9 mouse cellular contexts compared by ENCODE assay signal in the genomic region with DNA sequence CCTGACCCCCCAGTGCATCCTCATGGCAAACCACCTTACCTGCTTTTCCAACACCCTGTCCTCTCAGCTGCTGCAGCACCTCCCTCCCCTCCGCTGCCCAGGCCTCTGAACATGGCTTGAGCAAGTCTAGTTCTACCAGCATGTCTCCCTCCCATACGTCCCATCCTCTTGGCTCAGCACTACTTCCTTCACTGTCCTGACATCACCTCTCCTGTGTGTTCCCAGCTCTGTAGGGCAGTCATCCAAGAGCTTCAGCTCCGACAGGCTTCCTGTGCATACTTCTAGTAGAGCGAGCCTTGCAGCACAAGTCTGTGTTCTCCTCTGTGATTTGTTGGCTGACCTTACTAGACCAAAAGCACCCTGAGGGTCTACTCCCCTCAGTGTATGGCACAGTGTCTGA. TPM values are rescaled to one million over a fixed set of nuclear protein-coding genes. Genes with fewer than 3 reads are reported as not detected.
A peak's percentile ranks its signal among the peaks of the same experiment; 100 is the strongest.
DNase-seq lines count a peak whose midpoint lies in the region; ATAC-seq and TF ChIP-seq lines count a peak whose summit lies in the region.
"Had no signal": no experiment of that assay in that cellular context is flagged by ENCODE, and none has a peak within 500 bp of the region (broad histone marks: within the 10 kb centered on the region; RNA-seq: fewer than 3 reads in every experiment).

No protein-coding gene starts in this region.

- H3K36me3 ChIP-seq in lung, embryonic 15.5 days = peaks cover 28% of the 10 kb centered on the region; the same call in 1 of the 2 replicates
- H3K36me3 ChIP-seq in midbrain, embryonic 10.5 days = peaks cover 96% of the 10 kb centered on the region
- H3K36me3 ChIP-seq in forebrain, embryonic 14.5 days (ENCODE audit: control insufficient read depth, insufficient read depth, low read length) = peaks cover 78% of the 10 kb centered on the region
- H3K36me3 ChIP-seq in liver, embryonic 12.5 days = peaks cover 18% of the 10 kb centered on the region

- peak; percentile 91 for ATAC-seq in frontal cortex, adult (ENCODE audit: low TSS enrichment)
- no peak for ATAC-seq in lung, embryonic 15.5 days (ENCODE audit: borderline replicate concordance, extremely low read depth, low FRiP score, low TSS enrichment)
- ATAC-seq in forebrain, embryonic 14.5 days = no peak
- no peak for ATAC-seq in liver, embryonic 12.5 days

- no peaks in the 10 kb centered on the region for H3K27me3 ChIP-seq in cerebellum, adult 2 months (ENCODE audit: control insufficient read depth, insufficient read depth, low read length)
- H3K27me3 ChIP-seq in lung, embryonic 15.5 days = no peaks in the 10 kb centered on the region
- no peaks in the 10 kb centered on the region for H3K27me3 ChIP-seq in midbrain, embryonic 10.5 days (ENCODE audit: low read depth, poor library complexity, severe bottlenecking)
- H3K27me3 ChIP-seq in forebrain, embryonic 14.5 days (replicated peaks; ENCODE audit: control insufficient read depth, insufficient read depth, low read length) = no peaks in the 10 kb centered on the region
- no peaks in the 10 kb centered on the region for H3K27me3 ChIP-seq in liver, embryonic 12.5 days (replicated peaks)
- H3K27me3 ChIP-seq: CH12.LX had no signal

- H3K4me1 ChIP-seq in cerebellum, adult 2 months (ENCODE audit: control insufficient read depth, insufficient read depth, low read length) = peaks cover 14% of the 10 kb centered on the region
- 0 out of 2 replicates have a peak, but pooled peaks cover 7% of the 10 kb centered on the region for H3K4me1 ChIP-seq in lung, embryonic 15.5 days
- no peaks in the 10 kb centered on the region for H3K4me1 ChIP-seq in midbrain, embryonic 10.5 days
- H3K4me1 ChIP-seq in forebrain, embryonic 14.5 days (ENCODE audit: control insufficient read depth, insufficient read depth, low read length) = no peaks in the 10 kb centered on the region
- H3K4me1 ChIP-seq in liver, embryonic 12.5 days = no peaks in the 10 kb centered on the region

- no peaks in the 10 kb centered on the region for H3K9me3 ChIP-seq in lung, embryonic 15.5 days
- H3K9me3 ChIP-seq in midbrain, embryonic 10.5 days (replicated peaks) = no peaks in the 10 kb centered on the region
- H3K9me3 ChIP-seq in forebrain, embryonic 14.5 days (replicated peaks; ENCODE audit: control insufficient read depth, low read length) = no peaks in the 10 kb centered on the region
- no peaks in the 10 kb centered on the region for H3K9me3 ChIP-seq in liver, embryonic 12.5 days (replicated peaks)

- TF ChIP-seq CTCF in cerebellum, adult 2 months (IDR thresholded peaks at IDR 0.05; ENCODE audit: borderline replicate concordance, insufficient read depth, low read depth, low read length) = no peak

- no peak for TF ChIP-seq POLR2A in cerebellum, adult 2 months (IDR thresholded peaks at IDR 0.05; ENCODE audit: borderline replicate concordance, insufficient read depth, low read length)

- H3K27ac ChIP-seq in cerebellum, adult 2 months (ENCODE audit: insufficient read depth, low read length) = no peak overlapping the region
- H3K27ac ChIP-seq in lung, embryonic 15.5 days = peak overlapping the region; percentile 18; the same call in 1 of the 2 replicates
- no peak overlapping the region for H3K27ac ChIP-seq in midbrain, embryonic 10.5 days (replicated peaks)
- no peak overlapping the region for H3K27ac ChIP-seq in forebrain, embryonic 14.5 days (ENCODE audit: low read depth, low read length)
- no peak overlapping the region for H3K27ac ChIP-seq in liver, embryonic 12.5 days

- no peak for DNase-seq in frontal cortex, postnatal 25 days (ENCODE audit: low spot score in 2 of 2)
- DNase-seq in cerebellum, adult 2 months = peak; percentile 53 to 78
- DNase-seq in heart, postnatal 25 days (ENCODE audit: low spot score) = peak; percentile 59
- no peak for DNase-seq in midbrain, embryonic 10.5 days (ENCODE audit: low spot score)
- DNase-seq in forebrain, embryonic 14.5 days (ENCODE audit: low spot score) = no peak

- intact Hi-C loops in heart, postnatal 25 days (cut with DNase I) = no loop called here

- no peak overlapping the region for H3K4me2 ChIP-seq in lung, embryonic 15.5 days
- H3K4me2 ChIP-seq in forebrain, embryonic 14.5 days (ENCODE audit: low read length) = no peak overlapping the region
- no peak overlapping the region for H3K4me2 ChIP-seq in liver, embryonic 12.5 days

- no peak overlapping the region for H3K4me3 ChIP-seq in cerebellum, adult 2 months (replicated peaks; ENCODE audit: insufficient read depth, low read depth, low read length)
- no peak overlapping the region for H3K4me3 ChIP-seq in lung, embryonic 15.5 days
- H3K4me3 ChIP-seq in midbrain, embryonic 10.5 days = no peak overlapping the region
- H3K4me3 ChIP-seq in forebrain, embryonic 14.5 days (ENCODE audit: low read depth, low read length) = no peak overlapping the region
- H3K4me3 ChIP-seq in liver, embryonic 12.5 days = no peak overlapping the region

- no peak overlapping the region for H3K9ac ChIP-seq in lung, embryonic 15.5 days
- H3K9ac ChIP-seq in forebrain, embryonic 14.5 days (ENCODE audit: low read length) = no peak overlapping the region
- H3K9ac ChIP-seq in liver, embryonic 12.5 days = no peak overlapping the region

- WGBS in cerebellum, adult 2 months = 25% methylated on average over 4 of the region's 4 CpGs
- 50% methylated on average over 4 of the region's 4 CpGs for WGBS in lung, embryonic 15.5 days
- WGBS in midbrain, embryonic 10.5 days = 92% methylated on average over 4 of the region's 4 CpGs
- WGBS in forebrain, embryonic 14.5 days = 92% methylated on average over 4 of the region's 4 CpGs
- 74% methylated on average over 4 of the region's 4 CpGs for WGBS in liver, embryonic 12.5 days (ENCODE audit: insufficient replicate concordance)

RNA-seq across cellular contexts. Expression of a gene that starts 27.6 kb away (rescaled TPM):
- polyA plus RNA-seq in cerebellum, adult 2 months (2012; rRNA removed) = 7.4 and 8.3 TPM in 2 replicates
- total RNA-seq in heart, postnatal 25 days (2021) = under 1 TPM; 0.56 to 0.62 TPM
- polyA plus RNA-seq in lung, embryonic 15.5 days (2015; fragmentation: Nextera tagmentation; extraction: Ambion mirVana) = 0.82 and 1.4 TPM in 2 replicates
- polyA plus RNA-seq in midbrain, embryonic 10.5 days (2016; fragmentation: Nextera tagmentation; extraction: Ambion mirVana) = 1.1 and 2.2 TPM in 2 replicates
- polyA plus RNA-seq in forebrain, embryonic 14.5 days (2014; fragmentation: Nextera tagmentation; extraction: Ambion mirVana) = 1.1 and 1.3 TPM in 2 replicates
- polyA plus RNA-seq in liver, embryonic 12.5 days (2016; fragmentation: Nextera tagmentation; extraction: Ambion mirVana) = 0.15 and 0.42 TPM in 2 replicates
- total RNA-seq: CH12.LX had no signal

Comparison
In these comparisons a context has a peak if more than half of its experiments do, and no peak if none do; other contexts are left out.
1. DNase-seq: peak in cerebellum, adult 2 months (2 of 2) and heart, postnatal 25 days (single experiment); none in frontal cortex, postnatal 25 days (0 of 2), midbrain, embryonic 10.5 days (single experiment) and forebrain, embryonic 14.5 days (single experiment).